Mouse (Mus musculus) forebrain, embryonic 10.5 days (tissue): ENCODE data around the gene Nmi. TPM values are rescaled to one million over a fixed set of nuclear protein-coding genes. Genes with fewer than 3 reads are reported as not detected.
"Not testable (repeated sequence)": the region's sequence is repeated elsewhere in the genome, so short reads cannot be mapped to it uniquely, and the experiment has no call there.

Experiments
- DNase-seq: peaks from one replicate; pipeline ENCODE4 v3.0.0-alpha.2; 2017; ENCODE audit warnings: low spot score; ENCODE audit errors: extremely low spot score
- H3K27ac ChIP-seq: fragments of 300-500 bp; sonication (generic); 2 replicates; pipeline ENCODE4 v1.5.1; 2016; ENCODE audit warnings: mild to moderate bottlenecking
- H3K27me3 ChIP-seq: fragments of 300-500 bp; sonication (generic); 2 replicates; pipeline ENCODE4 v1.6.1; 2016; ENCODE audit warnings: mild to moderate bottlenecking; ENCODE audit not compliant: poor library complexity, severe bottlenecking
- H3K36me3 ChIP-seq: fragments of 300-500 bp; sonication (generic); replicated peaks from 2 replicates; pipeline ENCODE4 v1.6.1; 2016; ENCODE audit warnings: mild to moderate bottlenecking, moderate library complexity
- H3K4me1 ChIP-seq: fragments of 300-500 bp; sonication (generic); 2 replicates; pipeline ENCODE4 v1.6.1; 2016
- H3K4me3 ChIP-seq: fragments of 300-500 bp; sonication (generic); 2 replicates; pipeline ENCODE4 v1.5.1; 2016; ENCODE audit warnings: mild to moderate bottlenecking, moderate library complexity
- H3K9me3 ChIP-seq: fragments of 300-500 bp; sonication (generic); 2 replicates; pipeline ENCODE4 v1.6.1; 2016; ENCODE audit warnings: mild to moderate bottlenecking, moderate library complexity
- WGBS: fragments of 180-500 bp; shearing (Covaris S2); methylation state at CpG from one replicate; pipeline ENCODE4 v1.1.7; 2016; 5-methylcytosine and 5-hydroxymethylcytosine counted together
- polyA plus RNA-seq: library from polyadenylated mRNA; unstranded; fragments of >200 nt; fragmentation: Nextera tagmentation; extraction: Ambion mirVana; gene quantifications from 2 replicates; pipeline ENCODE4 v1.2.1, GENCODE M21; 2016

The Nmi gene
- 4.5 and 5.2 TPM in 2 replicates for polyA plus RNA-seq

- Histone ChIP-seq H3K27me3 (no peaks in the 10 kb centered on the region), H3K27ac (peak within 1 kb of the TSS; percentile 84), H3K4me1 (peaks cover 13% of the 10 kb centered on the region; the same call in 1 of the 2 replicates), H3K9me3 (no peaks in the 10 kb centered on the region), H3K4me3 (peak within 1 kb of the TSS; percentile 68), H3K36me3 (no peaks in the 10 kb centered on the region)
- DNase-seq, result no peak
- WGBS, result 80% methylated on average over 9 of the region's 9 CpGs
Observed at GRCm38 (mm10) chr2:51973410-51973968, at the start of gene Nmi. Nmi (minus strand) TSS chr2:51973494.

GRCm38 (mm10) chr2:52016361-52016760 lies 43.1 kb upstream of the Nmi start:
- 35% methylated on average over 7 of the region's 7 CpGs for WGBS
- H3K27ac ChIP-seq, result no peak overlapping the region
- no peaks in the 10 kb centered on the region for H3K36me3 ChIP-seq
- DNase-seq, result no peak
- H3K27me3 ChIP-seq, result no peaks in the 10 kb centered on the region
- no peak overlapping the region for H3K4me3 ChIP-seq
- H3K9me3 ChIP-seq, result no peaks in the 10 kb centered on the region
- H3K4me1 ChIP-seq, result peaks cover 11% of the 10 kb centered on the region

- DNase-seq, result no peak
- no peaks in the 10 kb centered on the region for H3K36me3 ChIP-seq
- H3K27me3 ChIP-seq, result no peaks in the 10 kb centered on the region
- peaks cover 11% of the 10 kb centered on the region for H3K4me1 ChIP-seq
- H3K9me3 ChIP-seq, result no peaks in the 10 kb centered on the region
- H3K27ac ChIP-seq, result no peak overlapping the region
- WGBS, result 75% methylated on average over 9 of the region's 9 CpGs
- no peak overlapping the region for H3K4me3 ChIP-seq
Observed at GRCm38 (mm10) chr2:52013306-52013820, 40.1 kb upstream of the Nmi start.

GRCm38 (mm10) chr2:52011820-52012219 lies 38.5 kb upstream of the Nmi start:
- H3K4me1 ChIP-seq, H3K27me3 ChIP-seq, H3K9me3 ChIP-seq, H3K4me3 ChIP-seq, DNase-seq, H3K27ac ChIP-seq, H3K36me3 ChIP-seq: not testable (repeated sequence)
- 82% methylated on average over 3 of the region's 3 CpGs for WGBS

GRCm38 (mm10) chr2:52006380-52006779 lies 33.1 kb upstream of the Nmi start:
- no peaks in the 10 kb centered on the region for H3K36me3 ChIP-seq
- no peaks in the 10 kb centered on the region for H3K27me3 ChIP-seq
- H3K9me3 ChIP-seq, result no peaks in the 10 kb centered on the region
- 60% methylated on average over 3 of the region's 3 CpGs for WGBS
- H3K4me3 ChIP-seq, result no peak overlapping the region
- H3K27ac ChIP-seq, result 0 out of 2 replicates have a peak overlapping the region, but pooled peaks have one; percentile 51
- peaks cover 16% of the 10 kb centered on the region for H3K4me1 ChIP-seq
- DNase-seq, result no peak

GRCm38 (mm10) chr2:52002299-52002698 lies 29.0 kb upstream of the Nmi start:
- H3K4me1 ChIP-seq, result peaks cover 16% of the 10 kb centered on the region
- H3K36me3 ChIP-seq, result not testable (repeated sequence)
- 91% methylated on average over 10 of the region's 10 CpGs for WGBS

GRCm38 (mm10) chr2:52001521-52001920 lies 28.2 kb upstream of the Nmi start:
- DNase-seq, result no peak
- H3K4me1 ChIP-seq, result peaks cover 12% of the 10 kb centered on the region
- H3K36me3 ChIP-seq, result no peaks in the 10 kb centered on the region
- 91% methylated on average over 8 of the region's 8 CpGs for WGBS
- no peaks in the 10 kb centered on the region for H3K27me3 ChIP-seq
- no peak overlapping the region for H3K4me3 ChIP-seq
- no peak overlapping the region for H3K27ac ChIP-seq
- H3K9me3 ChIP-seq, result no peaks in the 10 kb centered on the region

More at GRCm38 (mm10) chr2:52002299-52002698, 29.0 kb upstream of the Nmi start:
- H3K9me3 ChIP-seq, H3K4me3 ChIP-seq, H3K27ac ChIP-seq, DNase-seq, H3K27me3 ChIP-seq: not testable (repeated sequence)

GRCm38 (mm10) chr2:51999996-52000395 lies 26.7 kb upstream of the Nmi start:
- Histone ChIP-seq H3K27me3 (no peaks in the 10 kb centered on the region), H3K9me3 (no peaks in the 10 kb centered on the region), H3K4me3 (no peak overlapping the region), H3K27ac (no peak overlapping the region), H3K36me3 (no peaks in the 10 kb centered on the region), H3K4me1 (no peaks in the 10 kb centered on the region)
- WGBS, result 54% methylated on average over 7 of the region's 7 CpGs
- no peak for DNase-seq

- 95% methylated on average over 6 of the region's 6 CpGs for WGBS
- Histone ChIP-seq H3K27me3 (no peaks in the 10 kb centered on the region), H3K36me3 (no peaks in the 10 kb centered on the region), H3K27ac (no peak overlapping the region), H3K9me3 (no peaks in the 10 kb centered on the region), H3K4me3 (no peak overlapping the region), H3K4me1 (no peaks in the 10 kb centered on the region)
- no peak for DNase-seq
Observed at GRCm38 (mm10) chr2:51991447-51991846, 18.2 kb upstream of the Nmi start.

GRCm38 (mm10) chr2:51989559-51989958 lies 16.3 kb upstream of the Nmi start:
- WGBS, result 89% methylated on average over 2 of the region's 2 CpGs
- DNase-seq, result no peak

GRCm38 (mm10) chr2:51986695-51987094 lies 13.4 kb upstream of the Nmi start:
- H3K27ac ChIP-seq, result no peak overlapping the region
- 91% methylated on average over 5 of the region's 5 CpGs for WGBS
- no peaks in the 10 kb centered on the region for H3K36me3 ChIP-seq
- no peak for DNase-seq
- H3K4me3 ChIP-seq, result no peak overlapping the region
- no peaks in the 10 kb centered on the region for H3K4me1 ChIP-seq
- no peaks in the 10 kb centered on the region for H3K27me3 ChIP-seq
- no peaks in the 10 kb centered on the region for H3K9me3 ChIP-seq

More at GRCm38 (mm10) chr2:51989559-51989958, 16.3 kb upstream of the Nmi start:
- Histone ChIP-seq H3K27me3 (no peaks in the 10 kb centered on the region), H3K27ac (no peak overlapping the region), H3K36me3 (no peaks in the 10 kb centered on the region), H3K9me3 (no peaks in the 10 kb centered on the region), H3K4me1 (no peaks in the 10 kb centered on the region), H3K4me3 (no peak overlapping the region)

GRCm38 (mm10) chr2:51986157-51986556 lies 12.9 kb upstream of the Nmi start:
- Histone ChIP-seq H3K27me3 (no peaks in the 10 kb centered on the region), H3K36me3 (no peaks in the 10 kb centered on the region), H3K9me3 (no peaks in the 10 kb centered on the region), H3K4me3 (no peak overlapping the region), H3K27ac (no peak overlapping the region), H3K4me1 (no peaks in the 10 kb centered on the region)
- 89% methylated on average over 9 of the region's 9 CpGs for WGBS
- no peak for DNase-seq

- Histone ChIP-seq H3K9me3 (no peaks in the 10 kb centered on the region), H3K4me3 (no peak overlapping the region), H3K27ac (no peak overlapping the region), H3K4me1 (no peaks in the 10 kb centered on the region), H3K27me3 (no peaks in the 10 kb centered on the region), H3K36me3 (no peaks in the 10 kb centered on the region)
- no peak for DNase-seq
- WGBS, result 95% methylated on average over 10 of the region's 10 CpGs
Observed at GRCm38 (mm10) chr2:51985241-51985640, 11.9 kb upstream of the Nmi start.
